ENCODE assay signal across 9 mouse cellular contexts in the genomic region with DNA sequence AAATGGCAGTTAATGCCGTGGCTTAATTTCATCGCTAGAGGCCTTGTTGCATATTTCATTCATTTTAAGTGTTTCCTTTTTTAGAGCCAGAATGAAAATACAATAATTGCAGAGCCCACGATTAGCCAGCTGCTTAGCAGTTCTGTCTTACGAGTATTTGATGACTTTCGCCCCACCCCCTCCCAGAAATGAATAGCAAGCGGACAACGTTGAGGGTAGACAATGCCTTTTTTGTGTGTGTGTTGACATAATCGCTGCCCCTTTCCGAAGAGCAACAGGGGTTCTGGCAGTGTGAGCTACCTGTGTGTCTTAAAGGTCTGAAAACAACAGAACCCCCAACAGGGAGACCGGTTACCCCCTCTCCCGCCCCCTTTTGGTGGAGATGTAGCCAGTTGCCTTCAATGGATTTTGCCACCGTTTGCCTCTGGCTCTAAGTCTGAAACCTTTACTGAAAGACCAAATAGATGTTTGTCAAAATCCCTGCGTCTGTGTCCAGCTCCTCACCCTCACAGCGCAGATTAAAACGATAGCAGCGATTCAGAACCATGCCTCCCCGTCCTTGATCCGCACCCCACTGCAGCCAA.
DNase-seq lines count a peak whose midpoint lies in the region; ATAC-seq lines count a peak whose summit lies in the region.
"Had no signal": no experiment of that assay in that cellular context is flagged by ENCODE, and none has a peak within 500 bp of the region (broad histone marks: within the 10 kb centered on the region; RNA-seq: fewer than 3 reads in every experiment).

No protein-coding gene starts in this region.

- no peak for DNase-seq in heart, postnatal 4 days
- DNase-seq in right cerebral cortex, postnatal 4 days, result peak; percentile 20
- DNase-seq in right cerebral cortex, adult 18-20 months, result no peak
- no peak for DNase-seq in testis, postnatal 10 days (ENCODE audit: low spot score)
- DNase-seq in kidney, adult 8-10 months, result no peak
- DNase-seq: cerebellum, adult 9-11 months had no signal

- 0 out of 2 replicates have a peak overlapping the region, but pooled peaks have one; percentile 11 for H3K4me3 ChIP-seq in heart, embryonic 11.5 days (ENCODE audit: low read depth, low read length)
- peak overlapping the region; percentile 21 for H3K4me3 ChIP-seq in hindbrain, embryonic 16.5 days (ENCODE audit: low read length)
- 0 out of 2 replicates have a peak overlapping the region, but pooled peaks have one; percentile 2 for H3K4me3 ChIP-seq in stomach, embryonic 15.5 days (replicated peaks)

- no peaks in the 10 kb centered on the region for H3K4me1 ChIP-seq in heart, embryonic 11.5 days (ENCODE audit: control insufficient read depth, insufficient read depth, low read length)
- H3K4me1 ChIP-seq in hindbrain, embryonic 16.5 days (ENCODE audit: control insufficient read depth, insufficient read depth, low read depth, low read length), result peaks cover 3% of the 10 kb centered on the region; the same call in 1 of the 2 replicates
- no peaks in the 10 kb centered on the region for H3K4me1 ChIP-seq in stomach, embryonic 15.5 days

- no peak overlapping the region for H3K27ac ChIP-seq in heart, embryonic 11.5 days (ENCODE audit: low read depth, low read length)
- peak overlapping the region; percentile 42; the same call in 1 of the 2 replicates for H3K27ac ChIP-seq in hindbrain, embryonic 16.5 days (ENCODE audit: low read depth, low read length)
- H3K27ac ChIP-seq in stomach, embryonic 15.5 days, result no peak overlapping the region

- H3K27me3 ChIP-seq in heart, embryonic 11.5 days (ENCODE audit: control insufficient read depth, insufficient read depth, low read length), result no peaks in the 10 kb centered on the region
- H3K27me3 ChIP-seq in hindbrain, embryonic 16.5 days (replicated peaks; ENCODE audit: control insufficient read depth, insufficient read depth, low read length), result no peaks in the 10 kb centered on the region
- H3K27me3 ChIP-seq in stomach, embryonic 15.5 days (replicated peaks), result no peaks in the 10 kb centered on the region

- 24% methylated on average over 18 of the region's 18 CpGs for WGBS in heart, embryonic 11.5 days (ENCODE audit: insufficient replicate concordance)
- WGBS in hindbrain, embryonic 16.5 days, result 11% methylated on average over 18 of the region's 18 CpGs
- 18% methylated on average over 18 of the region's 18 CpGs for WGBS in stomach, embryonic 15.5 days

- H3K9me3 ChIP-seq in heart, embryonic 11.5 days (replicated peaks; ENCODE audit: control insufficient read depth, low read length), result no peaks in the 10 kb centered on the region
- H3K9me3 ChIP-seq in hindbrain, embryonic 16.5 days (ENCODE audit: control insufficient read depth, low read length), result no peaks in the 10 kb centered on the region
- no peaks in the 10 kb centered on the region for H3K9me3 ChIP-seq in stomach, embryonic 15.5 days

- peak overlapping the region; percentile 41 for H3K4me2 ChIP-seq in heart, embryonic 11.5 days
- H3K4me2 ChIP-seq in hindbrain, embryonic 16.5 days (ENCODE audit: low read length), result peak overlapping the region; percentile 48
- H3K4me2 ChIP-seq in stomach, embryonic 15.5 days, result peak overlapping the region; percentile 23; the same call in 1 of the 2 replicates

- no peak for ATAC-seq in heart, embryonic 11.5 days (replicated peaks; ENCODE audit: insufficient number of reproducible peaks, low FRiP score, low TSS enrichment)
- peak; percentile 9; the same call in 1 of the 2 replicates for ATAC-seq in hindbrain, embryonic 16.5 days
- no peak for ATAC-seq in stomach, embryonic 15.5 days (ENCODE audit: insufficient read depth, low FRiP score, low read depth)

- H3K36me3 ChIP-seq in heart, embryonic 11.5 days (ENCODE audit: control insufficient read depth, insufficient read depth, low read length), result no peaks in the 10 kb centered on the region
- H3K36me3 ChIP-seq in hindbrain, embryonic 16.5 days (ENCODE audit: control insufficient read depth, insufficient read depth, low read length), result no peaks in the 10 kb centered on the region
- no peaks in the 10 kb centered on the region for H3K36me3 ChIP-seq in stomach, embryonic 15.5 days

- no peak overlapping the region for H3K9ac ChIP-seq in heart, embryonic 11.5 days (ENCODE audit: low read depth, low read length)
- H3K9ac ChIP-seq in hindbrain, embryonic 16.5 days (ENCODE audit: low read depth, low read length), result peak overlapping the region; percentile 11; the same call in 1 of the 2 replicates
- H3K9ac ChIP-seq in stomach, embryonic 15.5 days, result no peak overlapping the region
